Mouse (Mus musculus) megakaryocyte progenitor cell, adult 5-6 weeks (primary cell): ENCODE data around the gene Zan. TPM values are rescaled to one million over a fixed set of nuclear protein-coding genes. Genes with fewer than 3 reads are reported as not detected.
"Not testable (repeated sequence)": the region's sequence is repeated elsewhere in the genome, so short reads cannot be mapped to it uniquely, and the experiment has no call there.

ENCODE experiments used
- ATAC-seq: replicated peaks from 2 replicates; pipeline ENCODE4 v1.8.0; 2016; ENCODE audit warnings: mild to moderate bottlenecking, moderate TSS enrichment, inconsistent platforms; ENCODE audit not compliant: poor library complexity
- total RNA-seq, 2 experiments: library from RNA; stranded (forward) in 1 of 2; stranded (reverse) in 1 of 2; fragments of 157-497, 149-512 nt in 1 of 2; fragments of 200-1000 nt in 1 of 2; gene quantifications; 2 replicates each; pipeline versions ENCODE4 v1.2.3 to v1.2.4; 2015 to 2017

Gene Zan
- total RNA-seq, 2 experiments from 2014 or later = under 0.01 to 0.47 TPM

- peak; percentile 81 for ATAC-seq
These were observed 25.1 kb upstream of the Zan start, which contains the start of gene Pop7 for GRCm38 (mm10) chr5:137501709-137502666. Gene Pop7, minus strand, starts transcription at chr5:137502518.

GRCm38 (mm10) chr5:137500186-137500585 is 23.3 kb upstream of the Zan start:
- no peak for ATAC-seq

- no peak for ATAC-seq
These were observed 17.0 kb upstream of the Zan start for GRCm38 (mm10) chr5:137493831-137494230.

- ATAC-seq = no peak
These were observed 14.7 kb upstream of the Zan start for GRCm38 (mm10) chr5:137491559-137491958.

GRCm38 (mm10) chr5:137487616-137488015 is 10.8 kb upstream of the Zan start:
- no peak for ATAC-seq

- no peak for ATAC-seq
These were observed 8.9 kb upstream of the Zan start for GRCm38 (mm10) chr5:137485851-137486155.

- no peak for ATAC-seq
These were observed 8.4 kb upstream of the Zan start for GRCm38 (mm10) chr5:137485071-137485850.

GRCm38 (mm10) chr5:137481897-137482296 is 5.0 kb upstream of the Zan start:
- no peak for ATAC-seq

GRCm38 (mm10) chr5:137481138-137481537 is 4.3 kb upstream of the Zan start:
- ATAC-seq = peak; percentile 75

GRCm38 (mm10) chr5:137474351-137474750 is 2.5 kb downstream of the Zan start:
- no peak for ATAC-seq

GRCm38 (mm10) chr5:137472252-137472904 is 4.5 kb downstream of the Zan start:
- ATAC-seq = peak; percentile 70

- no peak for ATAC-seq
These were observed 9.9 kb downstream of the Zan start for GRCm38 (mm10) chr5:137466946-137467345.

GRCm38 (mm10) chr5:137465049-137465448 is 11.8 kb downstream of the Zan start:
- ATAC-seq = no peak

GRCm38 (mm10) chr5:137455866-137456591 is 20.8 kb downstream of the Zan start:
- peak; percentile 34; the same call in 1 of the 2 replicates for ATAC-seq

- ATAC-seq = no peak
These were observed 21.7 kb downstream of the Zan start for GRCm38 (mm10) chr5:137455206-137455605.

- ATAC-seq = no peak
These were observed 31.3 kb downstream of the Zan start for GRCm38 (mm10) chr5:137445536-137445935.

GRCm38 (mm10) chr5:137440216-137440855 is 36.5 kb downstream of the Zan start:
- peak; percentile 46; the same call in 1 of the 2 replicates for ATAC-seq

- ATAC-seq = no peak
These were observed 43.0 kb downstream of the Zan start for GRCm38 (mm10) chr5:137433889-137434288.

- ATAC-seq = not testable (repeated sequence)
These were observed 46.5 kb downstream of the Zan start for GRCm38 (mm10) chr5:137430402-137430801.

- peak; percentile 55 for ATAC-seq
These were observed 51.2 kb downstream of the Zan start for GRCm38 (mm10) chr5:137425648-137426047.
